Mouse (Mus musculus): ENCODE results near the gene Gbf1.

DNA sequence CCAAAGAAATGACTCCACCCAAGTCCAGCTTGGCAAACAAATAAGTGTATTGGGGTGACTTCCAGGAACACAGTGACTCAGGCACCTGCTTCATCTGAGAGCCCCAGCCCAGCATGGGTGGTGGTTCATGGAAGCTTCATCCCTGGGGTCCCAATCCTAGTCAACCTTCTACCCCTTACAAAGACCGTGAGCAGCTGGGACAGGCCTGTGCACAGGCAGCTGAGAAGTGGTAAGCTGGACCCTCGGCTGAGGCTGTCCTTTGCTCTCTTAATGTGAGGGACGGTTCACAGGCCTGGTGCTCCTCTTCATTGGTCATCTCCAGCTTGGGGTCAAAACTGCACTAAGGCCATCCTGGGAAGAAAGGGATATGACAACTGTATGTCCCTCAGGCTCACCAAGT is 135.3 kb downstream of the Gbf1 start:
- TF ChIP-seq CTCF (IDR thresholded peaks at IDR 0.05; ENCODE audit: extremely low read depth, insufficient read length, insufficient replicate concordance, low read depth, low read length) (no peak), POLR2A (IDR thresholded peaks at IDR 0.05; ENCODE audit: low read depth, low read length) (no peak)
